Mouse (Mus musculus) embryonic facial prominence, embryonic 15.5 days (tissue): Measurements from ENCODE around the gene Gm10799. TPM values are rescaled to one million over a fixed set of nuclear protein-coding genes. Genes with fewer than 3 reads are reported as not detected.

Source experiments
- ATAC-seq: fragments of 200-750 bp; cut with Nextera tagmentation; 2 replicates; pipeline ENCODE4 v1.8.0; 2017; ENCODE audit warnings: low read depth, moderate TSS enrichment; ENCODE audit not compliant: insufficient number of reproducible peaks, low FRiP score, low TSS enrichment
- H3K27ac ChIP-seq: fragments of 300-500 bp; sonication (generic); replicated peaks from 2 replicates; pipeline ENCODE4 v1.5.1; 2015; ENCODE audit warnings: mild to moderate bottlenecking, inconsistent platforms
- H3K27me3 ChIP-seq: fragments of 300-500 bp; sonication (generic); 2 replicates; pipeline ENCODE4 v1.6.1; 2015; ENCODE audit warnings: inconsistent platforms
- H3K36me3 ChIP-seq: fragments of 300-500 bp; sonication (generic); 2 replicates; pipeline ENCODE4 v1.6.1; 2015; ENCODE audit warnings: mild to moderate bottlenecking, inconsistent platforms
- H3K4me1 ChIP-seq: fragments of 300-500 bp; sonication (generic); 2 replicates; pipeline ENCODE4 v1.6.1; 2015; ENCODE audit warnings: inconsistent platforms
- H3K4me2 ChIP-seq: fragments of 300-500 bp; sonication (generic); replicated peaks from 2 replicates; pipeline ENCODE4 v1.6.1; 2015; ENCODE audit warnings: mild to moderate bottlenecking, inconsistent platforms
- H3K4me3 ChIP-seq: fragments of 300-500 bp; sonication (generic); replicated peaks from 2 replicates; pipeline ENCODE4 v1.5.1; 2015; ENCODE audit warnings: mild to moderate bottlenecking, inconsistent platforms
- H3K9ac ChIP-seq: fragments of 300-500 bp; sonication (generic); 2 replicates; pipeline ENCODE4 v1.6.1; 2015; ENCODE audit warnings: inconsistent platforms
- H3K9me3 ChIP-seq: fragments of 300-500 bp; sonication (generic); replicated peaks from 2 replicates; pipeline ENCODE4 v1.6.1; 2016; ENCODE audit warnings: inconsistent platforms
- WGBS: fragments of 180-500 bp; shearing (Covaris S2); methylation state at CpG from one replicate; pipeline ENCODE4 v1.1.7; 2015; 5-methylcytosine and 5-hydroxymethylcytosine counted together
- polyA plus RNA-seq: library from polyadenylated mRNA; unstranded; fragments of >200 nt; fragmentation: Nextera tagmentation; extraction: Ambion mirVana; gene quantifications from 2 replicates; pipeline ENCODE4 v1.2.1, GENCODE M21; 2015

Gm10799 gene
- polyA plus RNA-seq, 1 experiment from 2014 or later = not detected

GRCm38 (mm10) chr2:104035595-104035994 is 32.8 kb downstream of the Gm10799 start:
- H3K4me3 ChIP-seq = no peak overlapping the region
- no peak overlapping the region for H3K4me2 ChIP-seq
- H3K27ac ChIP-seq = no peak overlapping the region
- H3K27me3 ChIP-seq = no peaks in the 10 kb centered on the region
- H3K9me3 ChIP-seq = no peaks in the 10 kb centered on the region
- no peaks in the 10 kb centered on the region for H3K4me1 ChIP-seq
- H3K36me3 ChIP-seq = peaks cover 37% of the 10 kb centered on the region
- 83% methylated on average over 6 of the region's 6 CpGs for WGBS
- no peak overlapping the region for H3K9ac ChIP-seq
- ATAC-seq = no peak

- no peak overlapping the region for H3K4me2 ChIP-seq
- peaks cover 31% of the 10 kb centered on the region for H3K36me3 ChIP-seq
- H3K9me3 ChIP-seq = no peaks in the 10 kb centered on the region
- H3K4me1 ChIP-seq = 0 out of 2 replicates have a peak, but pooled peaks cover under 1% of the 10 kb centered on the region
- 28% methylated on average over 3 of the region's 3 CpGs for WGBS
- H3K4me3 ChIP-seq = no peak overlapping the region
- H3K9ac ChIP-seq = no peak overlapping the region
- H3K27ac ChIP-seq = no peak overlapping the region
- H3K27me3 ChIP-seq = no peaks in the 10 kb centered on the region
- no peak for ATAC-seq
Observed at GRCm38 (mm10) chr2:104034832-104035472, 33.4 kb downstream of the Gm10799 start.

GRCm38 (mm10) chr2:104032056-104032455 is 36.3 kb downstream of the Gm10799 start:
- no peak overlapping the region for H3K27ac ChIP-seq
- ATAC-seq = no peak
- WGBS = 88% methylated on average over 3 of the region's 3 CpGs
- no peak overlapping the region for H3K4me3 ChIP-seq
- H3K4me1 ChIP-seq = peaks cover 19% of the 10 kb centered on the region
- no peaks in the 10 kb centered on the region for H3K9me3 ChIP-seq
- H3K4me2 ChIP-seq = no peak overlapping the region
- no peak overlapping the region for H3K9ac ChIP-seq
- H3K27me3 ChIP-seq = no peaks in the 10 kb centered on the region
- peaks cover 21% of the 10 kb centered on the region for H3K36me3 ChIP-seq

GRCm38 (mm10) chr2:104030381-104030780 is 38.0 kb downstream of the Gm10799 start:
- Histone ChIP-seq H3K27ac (no peak overlapping the region), H3K4me3 (no peak overlapping the region), H3K27me3 (no peaks in the 10 kb centered on the region), H3K9me3 (no peaks in the 10 kb centered on the region), H3K9ac (no peak overlapping the region), H3K4me2 (no peak overlapping the region), H3K4me1 (peaks cover 19% of the 10 kb centered on the region), H3K36me3 (peaks cover 8% of the 10 kb centered on the region)
- 82% methylated on average over 3 of the region's 3 CpGs for whole genome bisulfite sequencing
- ATAC-seq = no peak

- H3K27ac ChIP-seq = no peak overlapping the region
- peak overlapping the region; percentile 70 for H3K4me2 ChIP-seq
- 65% methylated on average over 2 of the region's 2 CpGs for WGBS
Observed at GRCm38 (mm10) chr2:104029074-104029473, 39.3 kb downstream of the Gm10799 start.

GRCm38 (mm10) chr2:104028139-104028723 is 40.1 kb downstream of the Gm10799 start, which contains the start of gene 4931422A03Rik:
Gene 4931422A03Rik (minus strand): TSS chr2:104028361.
- Histone ChIP-seq H3K36me3 (no peaks in the 10 kb centered on the region), H3K4me1 (peaks cover 19% of the 10 kb centered on the region), H3K9me3 (no peaks in the 10 kb centered on the region), H3K4me2 (peak within 1 kb of the TSS; percentile 70), H3K4me3 (peak within 1 kb of the TSS; percentile 94), H3K27me3 (no peaks in the 10 kb centered on the region), H3K9ac (peak within 1 kb of the TSS; percentile 93), H3K27ac (peak within 1 kb of the TSS; percentile 53)
- ATAC-seq = peak; percentile 63; the same call in 1 of the 2 replicates
- WGBS = under 1% methylated on average over 32 of the region's 32 CpGs

More at GRCm38 (mm10) chr2:104029074-104029473, 39.3 kb downstream of the Gm10799 start:
- no peaks in the 10 kb centered on the region for H3K27me3 ChIP-seq
- H3K4me1 ChIP-seq = peaks cover 19% of the 10 kb centered on the region
- ATAC-seq = no peak
- H3K9ac ChIP-seq = 0 out of 2 replicates have a peak overlapping the region, but pooled peaks have one; percentile 93
- no peaks in the 10 kb centered on the region for H3K9me3 ChIP-seq
- peaks cover 1% of the 10 kb centered on the region for H3K36me3 ChIP-seq
- peak overlapping the region; percentile 94 for H3K4me3 ChIP-seq

GRCm38 (mm10) chr2:104027458-104028138 is 40.8 kb downstream of the Gm10799 start, which contains the start of gene Fbxo3:
Gene Fbxo3 (plus strand): TSS chr2:104027721.
- Histone ChIP-seq H3K4me1 (peaks cover 19% of the 10 kb centered on the region), H3K36me3 (no peaks in the 10 kb centered on the region), H3K9ac (peak within 1 kb of the TSS; percentile 93), H3K27me3 (no peaks in the 10 kb centered on the region), H3K9me3 (no peaks in the 10 kb centered on the region), H3K27ac (peak within 1 kb of the TSS; percentile 53), H3K4me3 (peak within 1 kb of the TSS; percentile 94), H3K4me2 (peak within 1 kb of the TSS; percentile 70)
- under 1% methylated on average over 39 of the region's 44 CpGs for WGBS
- peak; percentile 95 for ATAC-seq

- Histone ChIP-seq H3K27me3 (no peaks in the 10 kb centered on the region), H3K9me3 (no peaks in the 10 kb centered on the region), H3K27ac (no peak overlapping the region), H3K36me3 (no peaks in the 10 kb centered on the region), H3K4me2 (no peak overlapping the region), H3K4me3 (no peak overlapping the region), H3K9ac (no peak overlapping the region), H3K4me1 (peaks cover 16% of the 10 kb centered on the region)
- no peak for ATAC-seq
- 90% methylated on average over 4 of the region's 4 CpGs for WGBS
Observed at GRCm38 (mm10) chr2:104024656-104025055, 43.7 kb downstream of the Gm10799 start.

GRCm38 (mm10) chr2:104023096-104023495 is 45.3 kb downstream of the Gm10799 start:
- H3K4me1 ChIP-seq = peaks cover 4% of the 10 kb centered on the region; the same call in 1 of the 2 replicates
- no peaks in the 10 kb centered on the region for H3K36me3 ChIP-seq
- no peak overlapping the region for H3K27ac ChIP-seq
- no peaks in the 10 kb centered on the region for H3K9me3 ChIP-seq
- 66% methylated on average over 7 of the region's 7 CpGs for WGBS
- H3K4me3 ChIP-seq = no peak overlapping the region
- ATAC-seq = no peak
- no peaks in the 10 kb centered on the region for H3K27me3 ChIP-seq
- no peak overlapping the region for H3K4me2 ChIP-seq
- no peak overlapping the region for H3K9ac ChIP-seq
